Mouse (Mus musculus): ENCODE results near the gene Lpin2.

Gene Lpin2

DNA sequence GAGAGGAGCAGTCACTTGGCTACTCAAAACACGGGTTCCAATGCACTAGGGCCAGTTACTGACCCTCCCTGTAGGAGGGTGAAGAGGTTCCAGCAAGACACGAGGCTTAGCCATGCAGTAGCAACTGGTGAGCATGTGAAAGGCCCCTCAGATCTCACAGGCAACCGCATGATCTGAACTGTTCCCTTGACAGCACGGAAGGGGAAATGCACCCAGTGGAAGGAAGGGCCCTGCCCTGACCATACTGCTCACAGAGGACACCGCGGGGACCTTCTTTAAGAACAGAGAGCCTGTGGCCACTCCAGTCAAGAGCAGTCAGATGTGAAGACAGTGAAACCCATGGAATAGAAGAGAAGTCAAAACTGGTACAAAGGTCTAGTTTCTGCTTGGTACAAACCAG lies 80.8 kb downstream of the Lpin2 start:
- DNase-seq (ENCODE audit: low spot score in 2 of 2): no peak

DNA sequence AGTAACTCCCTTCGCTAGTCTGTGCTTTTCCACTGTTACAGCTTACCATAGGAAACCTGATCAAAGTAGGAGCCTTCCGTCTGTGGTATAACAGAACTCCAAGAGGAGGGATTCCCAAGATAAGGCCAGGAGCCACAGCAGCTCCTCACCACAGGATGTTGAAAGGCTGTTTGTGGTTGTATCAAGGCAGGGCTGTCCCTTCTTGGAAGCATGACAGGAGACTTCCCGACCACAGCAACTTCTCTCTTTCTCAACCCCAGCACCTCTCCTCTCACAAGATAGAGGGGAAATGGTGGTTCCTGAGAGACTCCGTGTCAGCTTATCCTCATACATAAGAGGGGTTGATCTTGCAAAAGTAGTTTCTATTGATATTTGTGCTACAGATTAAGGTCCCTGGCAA lies 82.4 kb downstream of the Lpin2 start:
- DNase-seq (ENCODE audit: low spot score in 2 of 2): no peak

DNA sequence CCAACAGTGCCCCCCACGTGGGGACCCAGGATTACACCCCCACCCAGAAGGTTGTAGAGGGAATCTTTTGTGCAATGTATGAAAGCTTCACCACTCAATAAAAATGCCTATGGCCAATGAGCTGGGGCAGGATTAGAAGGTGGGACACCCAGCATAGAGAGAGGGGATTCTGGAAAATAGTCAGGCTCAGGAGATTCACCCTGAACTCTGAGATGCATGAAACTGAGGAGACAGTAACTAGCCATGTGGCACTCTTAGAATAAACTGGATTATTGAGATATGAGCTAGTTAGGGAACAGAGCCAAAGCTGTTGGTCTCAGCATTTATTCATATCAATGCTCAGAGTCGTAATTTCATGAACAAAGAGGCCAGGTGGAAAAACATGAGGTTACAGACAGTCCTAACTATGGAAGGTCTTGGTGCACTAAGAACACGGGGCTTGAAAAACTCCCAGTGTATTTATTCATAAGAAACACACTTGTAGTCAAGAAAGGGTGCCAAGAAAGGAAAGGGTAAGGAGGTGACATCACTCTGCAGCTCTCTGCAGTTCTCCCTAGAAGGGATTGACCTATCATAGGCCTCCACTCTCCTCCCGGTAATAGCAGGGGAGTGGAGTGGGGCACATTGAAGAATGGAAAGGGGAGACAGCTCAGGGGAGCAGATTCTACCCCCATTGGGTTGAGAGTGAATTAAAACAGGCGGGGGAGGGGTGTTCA lies 83.1 kb downstream of the Lpin2 start:
- DNase-seq (ENCODE audit: low spot score in 2 of 2): no peak

DNA sequence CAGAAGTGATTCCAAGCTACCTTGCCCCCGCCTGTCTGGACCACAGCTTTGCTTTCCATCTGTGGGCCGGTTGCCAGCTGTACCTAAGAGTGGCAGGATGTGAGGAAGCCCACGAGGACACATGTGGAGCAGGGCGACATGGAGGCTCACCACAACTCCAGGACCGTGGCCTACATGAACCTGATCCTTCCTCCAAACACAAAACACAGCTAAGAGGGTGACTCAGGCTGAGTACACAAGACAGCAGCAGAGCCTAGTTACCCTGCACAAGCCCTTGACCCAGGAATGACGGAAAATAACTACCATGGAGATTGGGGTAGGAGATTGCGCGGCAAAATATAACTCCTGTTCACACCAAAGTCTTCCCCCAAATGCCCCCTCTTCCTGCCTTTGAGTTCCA lies 85.0 kb downstream of the Lpin2 start:
- DNase-seq (ENCODE audit: low spot score in 2 of 2): no peak

DNA sequence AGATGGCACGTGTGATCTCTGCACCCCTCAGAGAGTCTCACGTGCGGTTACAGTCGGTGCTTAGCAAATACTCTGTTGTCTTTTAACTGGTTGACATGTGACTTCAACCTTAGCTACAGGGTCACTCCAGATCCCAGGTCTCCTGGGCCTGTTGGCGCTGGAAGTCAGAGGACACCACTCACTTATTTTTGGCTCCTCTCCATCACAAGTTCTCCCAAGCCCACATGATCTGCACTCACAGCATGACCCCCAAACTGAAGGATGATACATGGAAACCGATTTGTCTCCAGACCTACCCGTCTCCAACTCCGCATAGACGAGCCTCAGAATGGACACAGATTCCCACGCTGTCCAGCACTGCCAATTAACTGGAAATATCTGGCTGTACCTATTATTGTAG lies 85.8 kb downstream of the Lpin2 start:
- DNase-seq (ENCODE audit: low spot score in 2 of 2): no peak

DNA sequence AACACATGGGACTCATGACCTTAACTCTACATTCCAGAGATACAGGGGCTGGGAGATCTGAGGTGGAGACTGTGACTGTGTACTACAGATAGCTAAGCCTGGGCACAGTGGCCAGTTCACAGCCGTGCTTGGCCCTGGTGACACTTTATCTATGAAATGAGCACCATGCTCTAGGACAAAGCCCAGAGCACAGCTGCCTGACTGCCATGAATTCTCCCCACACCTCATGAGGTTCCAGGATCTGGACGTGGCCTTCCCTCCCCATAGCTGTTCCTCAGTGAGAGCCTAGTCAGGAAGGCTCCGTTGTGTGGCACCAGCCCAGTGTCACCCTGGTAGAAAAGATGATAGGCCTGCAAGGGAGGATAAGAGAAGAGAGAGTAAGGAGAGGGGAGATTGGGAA lies 86.2 kb downstream of the Lpin2 start:
- no peak for DNase-seq (ENCODE audit: low spot score in 2 of 2)

DNA sequence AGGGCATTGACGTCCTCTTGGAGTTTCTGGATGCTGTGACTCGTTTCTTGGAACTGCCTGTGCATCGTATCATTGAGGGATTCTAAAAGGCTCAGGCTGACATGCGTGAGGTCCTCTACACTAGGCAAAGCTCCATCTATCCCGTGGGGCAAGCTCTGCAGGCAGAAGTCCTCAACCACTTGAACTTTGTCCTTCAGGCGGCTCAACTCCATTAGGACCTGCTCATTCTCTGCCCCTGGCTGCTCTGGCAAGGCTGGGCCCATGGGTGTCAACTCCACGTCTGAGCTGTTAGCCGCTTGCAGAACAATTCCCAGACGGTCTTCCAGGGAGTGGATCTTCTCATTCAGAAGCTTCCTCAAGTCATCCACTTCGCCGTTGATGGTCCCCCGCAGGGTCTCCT lies 91.5 kb downstream of the Lpin2 start:
- no peak for DNase-seq (ENCODE audit: low spot score in 2 of 2)

DNA sequence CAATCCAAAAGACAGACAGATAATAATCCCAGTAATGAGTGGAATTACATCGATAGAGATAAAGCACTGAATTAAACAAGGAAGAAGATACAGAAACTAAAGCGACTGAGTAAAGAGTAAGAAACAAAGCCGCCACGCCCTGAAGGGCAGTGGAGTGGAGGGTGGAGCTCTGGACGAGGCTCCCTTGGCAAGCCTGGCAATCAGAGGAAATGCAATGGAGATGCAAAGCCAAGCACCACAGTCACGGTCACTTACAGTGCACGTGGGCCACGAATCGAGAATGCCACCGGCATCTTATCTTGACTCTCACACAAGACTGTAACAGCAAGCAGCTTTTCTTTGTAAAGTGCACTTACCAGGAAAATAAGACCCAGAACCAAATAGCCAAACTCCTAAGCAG lies 94.4 kb downstream of the Lpin2 start:
- no peak for DNase-seq (ENCODE audit: low spot score in 2 of 2)

DNA sequence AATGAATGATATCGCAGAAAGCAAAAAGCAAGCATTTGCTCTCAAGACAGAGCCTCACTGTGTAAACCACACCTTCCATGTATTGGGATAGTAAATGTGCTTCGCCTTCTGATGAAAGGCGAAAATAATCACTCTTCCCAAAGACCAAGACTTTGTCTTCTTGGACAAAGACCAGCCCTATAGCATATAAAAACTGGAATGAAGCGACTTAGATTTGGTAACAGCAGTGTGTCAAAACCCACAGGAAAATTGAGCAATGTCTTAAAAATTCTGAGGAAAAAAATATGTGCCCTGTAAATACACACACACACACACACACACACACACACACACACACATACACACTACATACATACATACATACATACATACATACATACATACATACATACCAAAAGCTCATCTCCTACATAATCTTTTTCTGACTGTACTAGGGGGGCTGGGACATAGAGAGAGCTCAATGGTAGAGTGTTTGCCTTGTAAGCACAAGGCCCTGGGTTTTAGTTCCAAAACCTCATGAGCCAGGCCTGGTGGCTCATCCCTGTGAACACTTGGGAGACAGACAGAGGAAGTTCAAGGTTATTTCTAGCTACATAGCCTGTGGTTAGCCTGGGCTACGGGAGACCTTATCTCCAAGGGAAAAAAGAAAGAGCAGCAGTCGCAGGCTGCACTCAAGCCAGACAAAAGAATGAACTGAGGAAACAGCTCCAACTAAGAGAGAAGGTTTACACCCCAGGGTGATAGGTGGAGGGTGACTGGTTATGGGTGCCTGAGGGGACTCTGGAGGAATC lies 95.5 kb downstream of the Lpin2 start:
- DNase-seq (ENCODE audit: low spot score in 2 of 2): no peak

DNA sequence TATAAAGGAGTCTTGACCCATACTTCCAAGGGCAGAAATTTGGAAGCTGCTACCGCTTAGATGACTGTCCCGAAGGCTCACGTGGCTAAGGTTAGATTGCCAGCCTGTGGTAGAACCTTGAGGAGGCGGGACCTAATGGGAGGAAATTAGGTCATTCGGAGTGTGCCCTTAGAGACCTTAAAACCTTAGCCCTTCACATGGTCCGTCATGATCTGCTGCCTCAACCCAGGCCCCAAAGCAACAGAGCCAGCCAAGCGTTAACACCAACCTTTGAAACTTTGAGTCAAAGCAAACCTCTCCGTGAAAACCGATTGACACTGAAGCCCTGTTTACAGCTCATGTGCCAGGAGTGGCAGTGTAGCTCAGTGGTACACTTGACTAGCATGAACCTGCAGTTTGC lies 100.4 kb downstream of the Lpin2 start:
- no peak for DNase-seq (ENCODE audit: low spot score in 2 of 2)

DNA sequence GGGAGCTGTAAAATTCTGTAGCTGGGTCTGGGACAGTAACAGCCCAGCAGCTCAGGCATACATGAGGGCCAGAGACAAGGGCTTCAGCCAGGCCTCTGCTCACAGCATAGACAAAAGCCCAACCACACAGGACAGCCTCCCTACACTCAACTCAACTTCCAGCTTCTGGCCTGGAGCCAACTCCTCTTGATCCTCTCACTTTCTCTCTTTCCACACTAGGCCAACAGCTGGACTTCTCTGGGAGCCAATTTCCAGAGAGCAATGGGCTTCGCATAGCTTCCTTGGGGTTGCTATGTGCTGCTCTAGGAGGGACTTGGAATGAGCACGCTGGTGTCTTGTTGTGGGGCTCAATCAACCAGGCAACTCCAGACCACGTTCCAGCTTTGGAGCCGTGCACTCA lies 100.9 kb downstream of the Lpin2 start:
- no peak for DNase-seq (ENCODE audit: low spot score in 2 of 2)

DNA sequence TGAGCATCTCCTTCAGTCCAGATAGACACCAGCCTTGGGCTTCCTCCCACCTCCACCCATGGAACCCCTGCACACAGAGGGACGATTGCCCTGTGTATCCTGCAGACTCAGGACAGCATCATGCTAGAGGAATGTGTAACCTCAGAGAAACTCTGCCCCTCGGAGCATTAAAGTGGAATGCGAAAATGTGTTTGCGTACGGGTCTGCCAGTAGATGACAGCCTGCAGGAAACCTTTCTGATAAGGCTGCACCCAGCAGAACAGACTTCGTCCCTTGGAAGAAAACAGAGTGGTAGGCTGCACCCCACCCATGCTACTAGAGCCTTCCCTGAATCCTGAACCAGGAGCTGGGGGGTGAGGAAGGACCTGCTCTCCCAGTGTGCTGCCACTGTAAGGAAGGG lies 102.5 kb downstream of the Lpin2 start:
- DNase-seq (ENCODE audit: low spot score in 2 of 2): no peak

DNA sequence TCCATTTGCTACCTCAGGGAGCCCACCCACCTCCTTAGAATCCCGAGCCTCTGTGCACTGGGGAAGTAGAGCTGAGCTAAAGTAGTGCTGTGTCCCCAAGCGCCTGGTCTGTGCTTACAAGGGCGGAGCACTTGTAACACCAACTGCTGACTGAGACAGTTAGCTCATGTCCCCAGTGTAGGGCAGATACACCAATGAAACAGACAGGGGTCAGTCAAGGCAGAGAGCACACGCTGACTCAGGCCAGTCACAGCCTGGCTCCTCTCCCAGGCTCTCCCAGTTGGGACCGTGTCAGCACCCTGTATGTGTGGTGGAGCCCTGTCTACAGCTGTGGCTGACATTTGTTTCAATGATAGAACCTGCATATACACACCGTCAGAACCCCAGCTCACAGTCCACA lies 103.6 kb downstream of the Lpin2 start:
- DNase-seq (ENCODE audit: low spot score in 2 of 2): no peak

DNA sequence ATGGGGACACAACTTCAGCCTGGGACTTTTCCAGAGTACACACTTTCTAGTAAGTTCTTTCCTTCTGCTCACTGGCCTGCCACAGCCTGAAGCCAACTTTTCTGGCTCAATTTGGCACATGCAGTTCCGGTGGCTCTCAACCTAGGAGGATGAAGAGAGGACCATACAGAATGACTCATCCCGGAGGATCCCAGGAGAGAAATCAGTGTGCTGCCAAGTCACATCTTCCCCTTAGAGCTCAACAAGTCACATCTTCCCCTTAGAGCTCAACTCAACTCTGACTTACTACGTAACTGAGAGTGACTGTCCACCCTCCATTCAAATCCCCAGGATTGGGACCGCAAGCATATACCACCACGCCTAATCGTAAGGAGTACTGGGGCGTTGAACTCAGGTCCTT lies 105.2 kb downstream of the Lpin2 start:
- no peak for DNase-seq (ENCODE audit: low spot score in 2 of 2)

DNA sequence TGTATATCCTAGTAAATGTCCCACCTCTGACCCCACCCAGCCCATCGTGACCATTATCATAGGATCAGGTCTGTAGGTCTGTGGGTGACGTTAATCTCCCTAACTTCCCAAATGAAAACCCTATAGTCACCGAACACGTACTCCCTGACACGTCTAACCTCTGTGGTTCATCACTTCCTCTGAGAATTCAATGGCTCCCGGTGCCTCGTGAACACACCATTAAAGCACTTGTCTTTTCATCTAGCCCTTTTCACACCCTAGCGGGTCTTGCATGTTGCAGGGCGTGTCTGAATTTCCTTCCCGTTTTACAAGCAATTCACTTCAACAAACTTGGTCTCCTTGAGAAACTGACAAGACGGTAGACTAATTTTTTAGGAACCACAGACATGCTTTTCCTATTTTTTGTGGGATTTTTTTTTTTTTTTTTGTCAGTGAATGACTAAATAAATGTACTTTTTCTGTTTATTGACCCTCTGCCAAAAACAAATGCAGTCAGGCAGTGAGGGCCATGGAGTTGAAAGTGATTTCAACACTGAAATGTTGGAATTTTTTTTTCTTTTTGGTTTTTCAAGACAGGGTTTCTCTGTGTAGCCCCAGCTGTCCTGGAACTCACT lies 105.9 kb downstream of the Lpin2 start:
- no peak for DNase-seq (ENCODE audit: low spot score in 2 of 2)

DNA sequence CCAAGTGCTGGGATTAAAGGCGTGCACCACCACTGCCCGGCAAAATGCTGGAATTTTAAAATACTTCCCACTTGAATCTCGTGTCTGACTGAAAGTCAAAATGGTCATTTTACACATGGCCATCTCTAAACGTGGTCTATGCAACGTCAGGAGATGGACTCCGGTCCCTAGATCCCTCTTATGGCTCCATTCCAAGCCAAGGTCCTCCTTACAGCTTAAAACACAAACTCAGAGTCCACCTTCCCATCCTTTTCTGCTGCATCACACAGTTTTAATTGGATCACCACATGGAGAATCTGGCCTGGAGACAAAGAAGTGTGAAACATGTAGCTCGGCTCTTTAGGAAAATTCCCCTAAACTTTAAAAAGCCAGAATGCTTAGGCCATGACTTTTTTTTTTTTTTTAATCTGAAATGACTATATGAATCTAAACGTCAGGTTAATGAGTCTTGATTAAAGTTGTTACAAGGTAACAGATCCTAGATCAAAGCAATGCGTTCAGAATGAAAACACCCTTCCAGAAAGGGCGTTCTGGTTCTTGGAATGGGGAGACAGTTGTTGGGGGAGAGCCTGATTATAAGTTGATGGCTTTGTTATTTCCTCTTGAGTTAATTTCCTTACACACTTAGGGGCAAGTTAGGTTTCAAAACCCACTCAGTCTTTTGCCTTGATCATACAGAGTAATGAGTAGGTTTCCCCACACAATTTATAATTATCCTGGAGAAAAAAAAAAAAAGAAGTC lies 106.6 kb downstream of the Lpin2 start:
- no peak for DNase-seq (ENCODE audit: low spot score in 2 of 2)

DNA sequence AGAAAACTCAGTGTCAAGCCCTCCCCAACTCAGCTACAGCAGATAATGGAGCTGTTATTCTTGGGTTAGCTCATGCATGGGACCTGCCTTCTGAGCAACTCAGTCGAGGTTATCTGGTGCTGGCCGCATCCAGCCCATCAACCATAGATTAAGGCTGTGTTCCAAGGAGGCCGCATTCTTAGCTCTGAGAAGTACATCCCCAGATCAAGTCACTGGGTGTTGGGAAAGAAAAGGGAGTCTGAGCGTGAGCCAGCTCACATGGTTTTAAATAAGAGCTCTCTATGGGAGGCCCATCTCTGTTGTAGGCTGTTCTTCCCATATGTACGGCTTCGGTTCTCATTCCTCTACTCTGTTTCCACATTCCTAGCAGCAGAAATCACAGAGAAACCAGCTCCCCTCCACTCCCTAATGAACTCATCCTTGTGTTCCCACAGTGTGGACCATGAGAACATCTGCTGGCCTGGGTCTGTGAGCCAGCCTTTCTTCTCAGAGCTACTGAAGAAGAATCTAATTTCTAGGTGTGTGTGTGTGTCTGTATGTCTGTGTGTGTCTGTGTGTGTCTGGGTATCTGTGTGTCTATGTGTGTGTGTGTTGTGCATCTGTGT lies 107.3 kb downstream of the Lpin2 start:
- DNase-seq (ENCODE audit: low spot score in 2 of 2): no peak

DNA sequence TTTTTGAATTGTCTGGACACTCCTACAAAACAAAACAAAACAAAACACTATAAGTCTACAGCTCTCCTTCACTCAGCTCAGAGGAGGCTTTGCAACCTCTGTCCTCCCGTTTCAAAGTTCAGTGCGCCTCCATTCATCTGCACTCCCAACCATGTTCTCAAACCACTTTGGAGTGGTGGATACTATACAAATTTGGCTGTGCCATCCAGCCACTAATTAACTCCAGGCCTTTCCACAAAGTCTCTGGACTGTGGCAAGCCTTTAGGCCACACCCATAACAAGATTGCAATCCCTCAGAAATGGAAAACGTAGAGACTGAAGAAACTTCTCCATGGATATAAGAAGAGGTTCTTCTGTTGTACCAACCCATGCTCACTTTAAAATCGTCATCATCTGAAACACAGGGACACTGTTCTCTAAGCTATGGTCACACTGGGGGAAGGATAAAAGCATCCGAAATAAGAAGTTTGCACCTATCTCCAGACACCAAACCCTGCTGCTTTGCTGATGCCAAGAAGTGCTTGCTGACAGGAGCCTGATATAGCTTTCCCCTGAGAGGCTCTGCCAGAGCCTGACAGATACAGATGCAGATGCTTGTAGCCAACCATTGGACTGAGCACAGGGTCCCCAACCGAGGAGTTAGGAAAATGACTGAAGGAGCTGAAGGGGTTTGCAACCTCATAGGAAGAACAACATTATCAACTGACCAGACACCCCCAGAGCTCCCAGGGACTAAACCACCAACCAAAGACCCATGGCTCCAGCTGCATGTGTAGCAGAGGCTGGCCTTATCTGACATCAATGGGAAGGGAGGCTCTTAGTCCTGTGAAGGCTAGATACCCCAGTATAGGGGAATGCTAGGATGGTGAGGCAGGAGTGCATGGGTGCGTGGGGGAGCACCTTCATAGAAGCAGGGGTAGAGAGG lies 108.4 kb downstream of the Lpin2 start:
- DNase-seq (ENCODE audit: low spot score in 2 of 2): no peak

DNA sequence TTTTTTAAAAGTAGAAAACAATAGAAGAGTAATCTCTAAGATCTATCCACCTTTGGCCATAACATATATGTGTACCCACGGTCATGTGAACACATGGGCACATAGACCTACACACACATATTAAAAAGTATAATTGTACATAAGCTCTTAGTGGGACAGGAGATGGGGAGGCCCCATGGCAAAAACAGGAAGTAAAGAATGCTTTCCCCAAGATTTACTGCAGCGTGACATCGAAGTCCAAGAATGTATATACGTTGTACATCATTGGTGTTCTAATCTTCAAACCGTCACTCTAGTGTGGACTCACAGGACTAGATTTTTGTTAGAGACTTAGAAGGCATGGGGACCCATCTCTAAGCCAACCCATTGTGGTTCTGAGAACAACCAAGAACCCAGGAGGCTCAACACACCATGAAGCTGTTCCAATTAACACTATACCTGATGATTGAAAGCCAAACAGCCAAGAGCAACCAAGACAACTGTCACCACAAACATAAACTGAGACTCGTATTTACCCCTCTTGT lies 109.6 kb downstream of the Lpin2 start:
- no peak for DNase-seq (ENCODE audit: low spot score in 2 of 2)

DNA sequence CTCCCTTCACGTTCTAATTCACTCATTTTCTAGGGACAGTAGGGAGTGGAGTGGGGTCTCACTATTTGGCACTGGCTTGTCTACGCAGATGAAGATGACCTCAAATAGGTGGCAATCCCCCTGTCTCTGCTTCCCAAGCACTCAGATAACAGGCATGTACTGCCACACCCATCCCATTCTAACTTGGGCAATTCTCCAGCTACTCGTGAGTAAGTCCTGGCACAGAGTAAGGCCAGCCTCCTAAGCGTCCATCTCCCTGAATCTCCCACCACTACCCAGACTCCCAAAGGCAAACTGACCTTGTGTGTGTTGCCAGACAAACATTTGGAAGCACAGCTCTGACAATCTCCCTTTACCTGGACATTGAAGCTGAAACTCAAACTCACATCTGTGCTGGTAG lies 110.5 kb downstream of the Lpin2 start:
- DNase-seq (ENCODE audit: low spot score in 2 of 2): no peak

DNA sequence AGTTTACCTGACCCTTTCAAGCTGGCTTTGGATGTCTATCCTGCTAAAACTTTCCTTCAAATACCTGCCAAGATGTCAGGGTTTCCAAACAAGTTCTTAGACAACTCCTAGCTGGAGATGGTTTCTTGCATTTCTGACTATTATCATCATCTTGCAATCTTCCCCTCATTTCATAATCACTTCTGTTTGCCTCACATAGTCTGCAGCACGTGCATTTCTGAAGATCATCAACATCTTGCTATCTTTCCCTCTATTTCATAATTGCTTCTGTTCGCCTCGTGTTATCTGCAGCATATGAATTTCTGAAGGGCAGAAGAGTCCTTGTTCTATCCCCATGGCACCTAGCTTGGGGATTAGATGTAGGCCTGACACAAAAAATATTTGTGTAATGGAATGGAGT lies 112.2 kb downstream of the Lpin2 start:
- DNase-seq (ENCODE audit: low spot score in 2 of 2): no peak

All from right cerebral cortex, postnatal 10 days (tissue).